Mouse (Mus musculus) urinary bladder, postnatal 25 days (tissue): ENCODE measurements around the gene Myo9a.
"Not testable (repeated sequence)": the region's sequence is repeated elsewhere in the genome, so short reads cannot be mapped to it uniquely, and the experiment has no call there.

ENCODE experiments used
- DNase-seq: peaks from one replicate; pipeline ENCODE4 v3.0.0; 2022; ENCODE audit warnings: low spot score

Myo9a gene

GRCm38 (mm10) chr9:59949511-59949910, 198.8 kb downstream of the Myo9a start:
- DNase-seq, result no peak

- no peak for DNase-seq
These were observed 199.3 kb downstream of the Myo9a start for GRCm38 (mm10) chr9:59949981-59950380.

GRCm38 (mm10) chr9:59951001-59951750, 200.5 kb downstream of the Myo9a start:
- DNase-seq, result no peak

- no peak for DNase-seq
These were observed 201.2 kb downstream of the Myo9a start for GRCm38 (mm10) chr9:59951943-59952342.

GRCm38 (mm10) chr9:59952515-59953070, 201.9 kb downstream of the Myo9a start:
- DNase-seq, result no peak

GRCm38 (mm10) chr9:59953556-59953955, 202.9 kb downstream of the Myo9a start:
- no peak for DNase-seq

GRCm38 (mm10) chr9:59955199-59955598, 204.5 kb downstream of the Myo9a start:
- DNase-seq, result no peak

- DNase-seq, result no peak
These were observed 205.0 kb downstream of the Myo9a start for GRCm38 (mm10) chr9:59955692-59956091.

GRCm38 (mm10) chr9:59956496-59956895, 205.8 kb downstream of the Myo9a start:
- no peak for DNase-seq

GRCm38 (mm10) chr9:59958115-59958514, 207.4 kb downstream of the Myo9a start:
- DNase-seq, result not testable (repeated sequence)

GRCm38 (mm10) chr9:59959276-59959675, 208.6 kb downstream of the Myo9a start:
- DNase-seq, result peak; percentile 74

GRCm38 (mm10) chr9:59960559-59960958, 209.9 kb downstream of the Myo9a start, which contains the start of gene Nr2e3:
Gene Nr2e3 (minus strand): TSS chr9:59960659.
- DNase-seq, result no peak

- DNase-seq, result no peak
These were observed 210.7 kb downstream of the Myo9a start for GRCm38 (mm10) chr9:59961201-59961955.

- DNase-seq, result no peak
These were observed 213.7 kb downstream of the Myo9a start for GRCm38 (mm10) chr9:59964367-59964766.

- no peak for DNase-seq
These were observed 214.3 kb downstream of the Myo9a start for GRCm38 (mm10) chr9:59965046-59965445.

- DNase-seq, result peak; percentile 53
These were observed 218.7 kb downstream of the Myo9a start for GRCm38 (mm10) chr9:59969383-59969782.

GRCm38 (mm10) chr9:59971263-59971662, 220.6 kb downstream of the Myo9a start:
- DNase-seq, result no peak
